In the genomic region with DNA sequence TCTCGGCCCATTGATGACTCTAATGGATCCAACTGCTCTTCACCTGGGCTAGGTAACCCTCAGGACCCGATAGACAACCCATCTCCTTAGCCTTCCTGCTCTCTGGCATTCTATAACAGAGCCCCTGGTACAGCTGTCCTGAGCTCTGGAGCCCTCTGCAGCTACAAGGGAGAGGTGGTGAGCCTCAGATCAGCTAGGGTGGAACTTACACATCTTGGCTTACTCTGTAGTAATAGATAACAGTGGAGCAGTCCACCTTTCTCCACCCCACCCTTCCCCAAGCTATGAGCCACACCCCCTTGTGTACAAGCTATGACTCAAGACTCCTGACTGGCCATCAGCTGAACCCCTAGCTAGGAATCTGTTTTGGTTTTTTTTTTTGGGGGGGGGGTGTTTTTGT, we compare ENCODE assay signal across 17 mouse cellular contexts. TPM values are rescaled to one million over a fixed set of nuclear protein-coding genes. Genes with fewer than 3 reads are reported as not detected.
A peak's percentile ranks its signal among the peaks of the same experiment; 100 is the strongest.
DNase-seq lines count a peak whose midpoint lies in the region; ATAC-seq lines count a peak whose summit lies in the region.
"Had no signal": no experiment of that assay in that cellular context is flagged by ENCODE, and none has a peak within 500 bp of the region (broad histone marks: within the 10 kb centered on the region; RNA-seq: fewer than 3 reads in every experiment).

No protein-coding gene starts in this region.

- intact Hi-C loops in heart, postnatal 14 days (cut with DNase I) = no loop called here

- no peak overlapping the region for H3K9ac ChIP-seq in heart, embryonic 11.5 days (ENCODE audit: low read depth, low read length)
- peak overlapping the region; percentile 73 for H3K9ac ChIP-seq in liver, embryonic 12.5 days
- H3K9ac ChIP-seq: neural tube, embryonic 15.5 days had no signal

- no peak overlapping the region; the same call in 1 of the 2 replicates for H3K4me2 ChIP-seq in heart, embryonic 11.5 days
- H3K4me2 ChIP-seq in liver, embryonic 12.5 days = peak overlapping the region; percentile 70
- H3K4me2 ChIP-seq: neural tube, embryonic 15.5 days had no signal

- H3K4me1 ChIP-seq in heart, embryonic 11.5 days (ENCODE audit: control insufficient read depth, insufficient read depth, low read length) = peaks cover 52% of the 10 kb centered on the region
- peaks cover 93% of the 10 kb centered on the region for H3K4me1 ChIP-seq in liver, embryonic 12.5 days

- H3K27ac ChIP-seq in heart, embryonic 11.5 days (ENCODE audit: low read depth, low read length) = peak overlapping the region; percentile 91
- H3K27ac ChIP-seq in liver, embryonic 12.5 days = peak overlapping the region; percentile 100
- H3K27ac ChIP-seq: kidney, postnatal 0 days; neural tube, embryonic 15.5 days had no signal

- no peaks in the 10 kb centered on the region for H3K9me3 ChIP-seq in heart, embryonic 11.5 days (replicated peaks; ENCODE audit: control insufficient read depth, low read length)
- no peaks in the 10 kb centered on the region for H3K9me3 ChIP-seq in liver, embryonic 12.5 days (replicated peaks)
- H3K9me3 ChIP-seq: limb, embryonic 10.5 days; midbrain, embryonic 10.5 days; neural tube, embryonic 15.5 days had no signal

- no peaks in the 10 kb centered on the region for H3K27me3 ChIP-seq in heart, embryonic 11.5 days (ENCODE audit: control insufficient read depth, insufficient read depth, low read length)
- peaks cover 13% of the 10 kb centered on the region for H3K27me3 ChIP-seq in liver, embryonic 12.5 days (replicated peaks)
- H3K27me3 ChIP-seq: neural tube, embryonic 15.5 days had no signal

- peak; percentile 76 for ATAC-seq in heart, embryonic 11.5 days (replicated peaks; ENCODE audit: insufficient number of reproducible peaks, low FRiP score, low TSS enrichment)
- ATAC-seq in liver, embryonic 12.5 days = peak; percentile 80
- ATAC-seq: hindbrain, embryonic 16.5 days; lung, postnatal 0 days had no signal

- WGBS in heart, embryonic 11.5 days (ENCODE audit: insufficient replicate concordance) = 83% methylated on average over 2 of the region's 2 CpGs
- 45% methylated on average over 2 of the region's 2 CpGs for WGBS in liver, embryonic 12.5 days (ENCODE audit: insufficient replicate concordance)

- no peak overlapping the region for H3K4me3 ChIP-seq in heart, embryonic 11.5 days (ENCODE audit: low read depth, low read length)
- peak overlapping the region; percentile 32 for H3K4me3 ChIP-seq in liver, embryonic 12.5 days
- H3K4me3 ChIP-seq: limb, embryonic 10.5 days; midbrain, embryonic 10.5 days; neural tube, embryonic 15.5 days had no signal

- DNase-seq in heart, postnatal 14 days = no peak
- peak; percentile 61 to 62 for DNase-seq in spleen, postnatal 10 days (ENCODE audit: low spot score in 2 of 2)
- DNase-seq in spleen, adult 18-20 months = no peak
- peak; percentile 69 to 77 for DNase-seq in spleen, postnatal 4 days (ENCODE audit: low spot score in 2 of 2)
- no peak for DNase-seq in gastrocnemius, adult 18-20 months (ENCODE audit: low spot score)
- DNase-seq in layer of hippocampus, adult 11-12 months (ENCODE audit: low spot score) = no peak
- DNase-seq: adrenal gland, adult 2 months; cerebellum, adult 9-10 months; retina, postnatal 1 day had no signal

- no peaks in the 10 kb centered on the region for H3K36me3 ChIP-seq in heart, embryonic 11.5 days (ENCODE audit: control insufficient read depth, insufficient read depth, low read length)
- no peaks in the 10 kb centered on the region for H3K36me3 ChIP-seq in liver, embryonic 12.5 days
- H3K36me3 ChIP-seq: limb, embryonic 10.5 days; midbrain, embryonic 10.5 days; neural tube, embryonic 15.5 days had no signal

RNA-seq across cellular contexts. Expression of a gene that starts 5.2 kb away (rescaled TPM):
- 64.2 and 73.5 TPM in 2 replicates for polyA plus RNA-seq in heart, embryonic 11.5 days (2014; fragmentation: Nextera tagmentation; extraction: Ambion mirVana)
- 10 to 100 TPM; 32.7 to 40.8 TPM for total RNA-seq in heart, postnatal 14 days (2021)
- polyA plus RNA-seq in liver, embryonic 12.5 days (2016; fragmentation: Nextera tagmentation; extraction: Ambion mirVana) = 99.8 and 104 TPM in 2 replicates
- 10 to 100 TPM; 36.1 to 45.2 TPM for total RNA-seq in gastrocnemius, adult 18-20 months (2021)

Comparison
In these comparisons a context has a peak if more than half of its experiments do, and no peak if none do; other contexts are left out.
1. DNase-seq: peak in spleen, postnatal 10 days (2 of 2) and spleen, postnatal 4 days (2 of 2); none in heart, postnatal 14 days (0 of 2), spleen, adult 18-20 months (0 of 2), gastrocnemius, adult 18-20 months (single experiment) and layer of hippocampus, adult 11-12 months (single experiment).